Mouse (Mus musculus): ENCODE data around the gene Kmt5b.

GRCm38 (mm10) chr19:3855601-3856000 lies 88.4 kb downstream of the Kmt5b start:
- TF ChIP-seq CTCF (IDR thresholded peaks at IDR 0.05; ENCODE audit: low read depth, low read length) (no peak), POLR2A (IDR thresholded peaks at IDR 0.05; ENCODE audit: borderline replicate concordance, low read depth, low read length) (no peak)
